Mouse (Mus musculus): Measurements from ENCODE around the gene Unkl.

- TF ChIP-seq POLR2A (IDR thresholded peaks at IDR 0.05; ENCODE audit: borderline replicate concordance, extremely low read depth, insufficient read depth, insufficient read length, poor library complexity, severe bottlenecking) (peak; percentile 47; the same call in 1 of the 2 replicates), CTCF (IDR thresholded peaks at IDR 0.05; ENCODE audit: borderline replicate concordance, extremely low read depth, insufficient read depth, insufficient read length) (no peak)
Measured at GRCm38 (mm10) chr17:25184129-25184691, 4.0 kb upstream of the Unkl start, which contains the start of gene BC003965.

Data from brain, embryonic 14.5 days (tissue).